Mouse (Mus musculus) adrenal gland, postnatal 14 days (tissue): ENCODE measurements around the gene Cecr2. TPM values are rescaled to one million over a fixed set of nuclear protein-coding genes. Genes with fewer than 3 reads are reported as not detected.
"Not testable (repeated sequence)": the region's sequence is repeated elsewhere in the genome, so short reads cannot be mapped to it uniquely, and the experiment has no call there.

Experiments
- DNase-seq: peaks from one replicate; pipeline ENCODE4 v3.0.0; 2021; ENCODE audit warnings: mixed read lengths
- long read RNA-seq, 2 experiments: library from polyadenylated mRNA; stranded (forward); transcript quantifications; one replicate each; pipeline ENCODE4 v2.0.0; 2021
- total RNA-seq: library from RNA; stranded (reverse); gene quantifications from 2 replicates; pipeline ENCODE4 v1.2.3, GENCODE M21; 2021

The Cecr2 gene
- 16.3 and 20.4 TPM in 2 replicates for total RNA-seq
- long read RNA-seq, experiment 1, partial matches to known transcripts: 0 of 2 reads
- long read RNA-seq, experiment 1, other reads (novel, unspliced or antisense): 1 of 2 reads
- long read RNA-seq, experiment 2: 0 reads

- peak; percentile 86 for DNase-seq
Observed at GRCm38 (mm10) chr6:120665816-120666760, at the start of gene Cecr2. TSS of gene Cecr2 (plus strand) at chr6:120666369.

- no peak for DNase-seq
Observed at GRCm38 (mm10) chr6:120617586-120617985, 48.6 kb upstream of the Cecr2 start.

- DNase-seq: no peak
Observed at GRCm38 (mm10) chr6:120618518-120619402, 47.4 kb upstream of the Cecr2 start.

- no peak for DNase-seq
Observed at GRCm38 (mm10) chr6:120620193-120620592, 46.0 kb upstream of the Cecr2 start.

GRCm38 (mm10) chr6:120625081-120625480 lies 41.1 kb upstream of the Cecr2 start:
- DNase-seq: peak; percentile 77

GRCm38 (mm10) chr6:120627096-120627495 lies 39.1 kb upstream of the Cecr2 start:
- DNase-seq: no peak

- peak; percentile 11 for DNase-seq
Observed at GRCm38 (mm10) chr6:120628963-120629362, 37.2 kb upstream of the Cecr2 start.

GRCm38 (mm10) chr6:120635391-120636028 lies 30.7 kb upstream of the Cecr2 start:
- DNase-seq: no peak

GRCm38 (mm10) chr6:120639547-120639946 lies 26.6 kb upstream of the Cecr2 start:
- DNase-seq: no peak

- peak; percentile 15 for DNase-seq
Observed at GRCm38 (mm10) chr6:120641866-120642378, 24.2 kb upstream of the Cecr2 start.

- no peak for DNase-seq
Observed at GRCm38 (mm10) chr6:120643776-120644175, 22.4 kb upstream of the Cecr2 start.

- peak; percentile 9 for DNase-seq
Observed at GRCm38 (mm10) chr6:120644346-120645299, 21.5 kb upstream of the Cecr2 start.

GRCm38 (mm10) chr6:120647246-120648028 lies 18.7 kb upstream of the Cecr2 start:
- not testable (repeated sequence) for DNase-seq

GRCm38 (mm10) chr6:120648205-120648604 lies 18.0 kb upstream of the Cecr2 start:
- DNase-seq: no peak

- no peak for DNase-seq
Observed at GRCm38 (mm10) chr6:120652666-120653065, 13.5 kb upstream of the Cecr2 start.

GRCm38 (mm10) chr6:120655702-120656101 lies 10.5 kb upstream of the Cecr2 start:
- DNase-seq: no peak

- DNase-seq: no peak
Observed at GRCm38 (mm10) chr6:120658848-120659247, 7.3 kb upstream of the Cecr2 start.

- peak; percentile 86 for DNase-seq
Observed at GRCm38 (mm10) chr6:120665415-120665815, 754 bp upstream of the Cecr2 start.

GRCm38 (mm10) chr6:120666761-120667421 lies 722 bp downstream of the Cecr2 start:
- peak; percentile 68 for DNase-seq
